Mouse (Mus musculus) forebrain, embryonic 11.5 days (tissue): ENCODE results near the gene Chchd5. TPM values are rescaled to one million over a fixed set of nuclear protein-coding genes. Genes with fewer than 3 reads are reported as not detected.

Experiments used
- ATAC-seq: fragments of 200-750 bp; cut with Nextera tagmentation; replicated peaks from 2 replicates; pipeline ENCODE4 v1.8.0; 2017; ENCODE audit warnings: moderate TSS enrichment; ENCODE audit not compliant: low FRiP score
- DNase-seq: peaks from one replicate; pipeline ENCODE4 v3.0.0-alpha.2; 2017; ENCODE audit warnings: low spot score
- H3K27ac ChIP-seq: fragments of 300-500 bp; sonication (generic); 2 replicates; pipeline ENCODE4 v1.5.1; 2014; ENCODE audit warnings: low read depth, low read length
- H3K27me3 ChIP-seq: fragments of 300-500 bp; sonication (generic); 2 replicates; pipeline ENCODE4 v1.6.1; 2014; ENCODE audit warnings: mild to moderate bottlenecking, low read length, mixed read lengths; ENCODE audit not compliant: control insufficient read depth, insufficient read depth
- H3K36me3 ChIP-seq: fragments of 300-500 bp; sonication (generic); 2 replicates; pipeline ENCODE4 v1.6.1; 2014; ENCODE audit warnings: mild to moderate bottlenecking, low read length, moderate library complexity, mixed read lengths; ENCODE audit not compliant: control insufficient read depth, insufficient read depth
- H3K4me1 ChIP-seq: fragments of 300-500 bp; sonication (generic); replicated peaks from 2 replicates; pipeline ENCODE4 v1.6.1; 2014; ENCODE audit warnings: low read length, mixed read lengths; ENCODE audit not compliant: control insufficient read depth, insufficient read depth
- H3K4me2 ChIP-seq: fragments of 300-500 bp; sonication (generic); 2 replicates; pipeline ENCODE4 v1.6.1; 2014; ENCODE audit warnings: low read depth, mild to moderate bottlenecking, low read length, moderate library complexity, mixed read lengths; ENCODE audit not compliant: severe bottlenecking
- H3K4me3 ChIP-seq: fragments of 300-500 bp; sonication (generic); 2 replicates; pipeline ENCODE4 v1.5.1; 2014; ENCODE audit warnings: low read depth, low read length
- H3K9ac ChIP-seq: fragments of 300-500 bp; sonication (generic); 2 replicates; pipeline ENCODE4 v1.6.1; 2014; ENCODE audit warnings: low read length
- H3K9me3 ChIP-seq: fragments of 300-500 bp; sonication (generic); 2 replicates; pipeline ENCODE4 v1.6.1; 2016; ENCODE audit warnings: low read length, mixed read lengths; ENCODE audit not compliant: control insufficient read depth
- WGBS: fragments of 180-500 bp; shearing (Covaris S2); extraction: QIAGEN DNeasy Blood & Tissue Kit; methylation state at CpG from one replicate; pipeline ENCODE4 v1.1.7; 2014; 5-methylcytosine and 5-hydroxymethylcytosine counted together
- polyA plus RNA-seq: library from polyadenylated mRNA; unstranded; fragments of >200 nt; fragmentation: Nextera tagmentation; extraction: Ambion mirVana; gene quantifications from 2 replicates; pipeline ENCODE4 v1.2.1, GENCODE M21; 2014

Gene Chchd5
- polyA plus RNA-seq, 1 experiment from 2014 or later, result 24.5 TPM

GRCm38 (mm10) chr2:129100784-129101310 lies 28.7 kb upstream of the Chchd5 start, which contains the start of gene Polr1b:
Polr1b (plus strand) TSS chr2:129100995.
- Histone ChIP-seq H3K27me3 (no peaks in the 10 kb centered on the region), H3K4me2 (peak within 1 kb of the TSS; percentile 74), H3K27ac (no peak within 1 kb of the TSS), H3K36me3 (peaks cover 2% of the 10 kb centered on the region), H3K9ac (peak within 1 kb of the TSS; percentile 77), H3K4me1 (no peaks in the 10 kb centered on the region), H3K4me3 (peak within 1 kb of the TSS; percentile 73), H3K9me3 (no peaks in the 10 kb centered on the region)
- peak; percentile 99 for ATAC-seq
- WGBS, result 0% methylated on average over 35 of the region's 35 CpGs
- peak; percentile 94 for DNase-seq

GRCm38 (mm10) chr2:129112924-129113323 lies 16.6 kb upstream of the Chchd5 start:
- Histone ChIP-seq H3K4me2 (no peak overlapping the region), H3K27ac (no peak overlapping the region), H3K9ac (no peak overlapping the region), H3K36me3 (peaks cover 8% of the 10 kb centered on the region; the same call in 1 of the 2 replicates), H3K4me3 (no peak overlapping the region), H3K27me3 (no peaks in the 10 kb centered on the region), H3K9me3 (no peaks in the 10 kb centered on the region), H3K4me1 (no peaks in the 10 kb centered on the region)
- DNase-seq, result no peak
- WGBS, result 95% methylated on average over 5 of the region's 5 CpGs
- ATAC-seq, result no peak

DNA sequence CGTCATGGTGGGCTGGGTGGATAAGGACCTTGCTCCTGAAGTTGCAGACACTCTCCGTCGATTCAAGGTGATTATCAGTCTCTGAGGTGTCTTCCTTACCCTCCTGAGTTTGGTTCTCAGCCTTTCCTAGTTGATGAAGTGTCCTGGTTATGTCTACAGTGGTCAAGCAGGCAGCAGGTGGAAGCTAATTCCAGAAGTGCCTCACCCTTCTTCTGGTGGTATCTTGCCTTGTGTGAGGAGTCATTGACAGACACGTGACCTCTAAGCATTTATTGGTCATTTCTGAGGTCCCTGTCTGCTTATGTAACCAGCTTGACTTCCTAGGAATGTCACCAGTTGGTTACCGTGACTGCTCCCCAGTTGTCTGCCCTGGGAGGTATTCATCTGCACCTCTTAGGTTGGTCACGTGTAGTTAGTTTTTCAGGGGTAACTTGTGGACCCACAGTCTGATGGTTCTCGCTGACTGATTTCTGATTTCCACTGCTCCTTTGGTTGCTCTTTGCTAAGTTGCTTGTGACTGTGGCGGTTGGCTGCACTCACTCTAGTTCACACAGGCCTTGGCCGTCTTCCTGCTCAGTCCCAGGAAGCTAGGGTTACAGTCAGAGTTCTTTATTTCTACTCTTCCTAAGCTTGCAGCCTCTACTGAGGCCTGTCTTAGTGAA lies 13.7 kb upstream of the Chchd5 start:
- ATAC-seq, result no peak
- H3K36me3 ChIP-seq, result peaks cover 10% of the 10 kb centered on the region; the same call in 1 of the 2 replicates

DNA sequence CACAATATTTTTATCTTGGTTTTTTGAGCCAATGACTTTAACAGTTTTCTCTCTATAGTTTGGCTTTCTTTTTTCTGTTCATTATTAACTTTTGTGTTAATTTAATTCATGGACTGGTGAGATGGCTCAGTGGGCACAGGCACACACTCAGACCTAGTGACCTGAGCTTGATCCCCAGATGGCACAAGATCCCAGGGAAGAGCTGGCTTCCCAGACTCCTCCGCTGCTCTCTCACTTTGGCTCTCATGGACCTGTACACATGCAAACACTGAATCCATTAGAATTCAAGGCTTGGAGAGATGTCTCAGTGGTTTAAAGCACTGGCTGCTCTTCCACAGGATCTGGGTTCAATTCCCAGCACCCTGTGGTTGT lies 13.1 kb upstream of the Chchd5 start:
- H3K9me3 ChIP-seq, result no peaks in the 10 kb centered on the region
- H3K36me3 ChIP-seq, result peaks cover 10% of the 10 kb centered on the region; the same call in 1 of the 2 replicates
- 96% methylated on average over 1 of the region's 1 CpGs for WGBS
- no peaks in the 10 kb centered on the region for H3K27me3 ChIP-seq
- ATAC-seq, result no peak
- no peak overlapping the region for H3K27ac ChIP-seq
- DNase-seq, result no peak
- no peak overlapping the region for H3K4me3 ChIP-seq
- H3K4me2 ChIP-seq, result no peak overlapping the region
- no peaks in the 10 kb centered on the region for H3K4me1 ChIP-seq
- no peak overlapping the region for H3K9ac ChIP-seq

More for the DNA sequence above, 13.7 kb upstream of the Chchd5 start:
- Histone ChIP-seq H3K9ac (no peak overlapping the region), H3K27ac (no peak overlapping the region), H3K4me3 (no peak overlapping the region), H3K27me3 (no peaks in the 10 kb centered on the region), H3K4me2 (no peak overlapping the region), H3K9me3 (no peaks in the 10 kb centered on the region), H3K4me1 (no peaks in the 10 kb centered on the region)
- no peak for DNase-seq
- WGBS, result 93% methylated on average over 9 of the region's 9 CpGs

- Histone ChIP-seq H3K36me3 (peaks cover 10% of the 10 kb centered on the region; the same call in 1 of the 2 replicates), H3K27ac (no peak overlapping the region), H3K9me3 (no peaks in the 10 kb centered on the region), H3K4me2 (no peak overlapping the region), H3K27me3 (no peaks in the 10 kb centered on the region), H3K4me1 (no peaks in the 10 kb centered on the region), H3K9ac (no peak overlapping the region), H3K4me3 (no peak overlapping the region)
- DNase-seq, result no peak
- 96% methylated on average over 12 of the region's 12 CpGs for WGBS
- ATAC-seq, result no peak
These were observed 11.4 kb upstream of the Chchd5 start for GRCm38 (mm10) chr2:129118061-129118460.

- peaks cover 4% of the 10 kb centered on the region; the same call in 1 of the 2 replicates for H3K36me3 ChIP-seq
- no peak overlapping the region for H3K27ac ChIP-seq
- no peaks in the 10 kb centered on the region for H3K4me1 ChIP-seq
- no peaks in the 10 kb centered on the region for H3K27me3 ChIP-seq
- ATAC-seq (no peak), DNase-seq (no peak)
- no peak overlapping the region for H3K4me3 ChIP-seq
- WGBS, result 95% methylated on average over 8 of the region's 8 CpGs
- H3K9me3 ChIP-seq, result no peaks in the 10 kb centered on the region
- no peak overlapping the region for H3K9ac ChIP-seq
- H3K4me2 ChIP-seq, result no peak overlapping the region
These were observed 7.5 kb upstream of the Chchd5 start for GRCm38 (mm10) chr2:129121986-129122385.

- Histone ChIP-seq H3K4me1 (peaks cover 3% of the 10 kb centered on the region; the same call in 1 of the 2 replicates), H3K9ac (peak overlapping the region; percentile 64), H3K4me2 (peak overlapping the region; percentile 76), H3K9me3 (no peaks in the 10 kb centered on the region), H3K36me3 (peaks cover 14% of the 10 kb centered on the region), H3K27ac (peak overlapping the region; percentile 60), H3K27me3 (no peaks in the 10 kb centered on the region), H3K4me3 (peak overlapping the region; percentile 60)
- WGBS, result 42% methylated on average over 18 of the region's 18 CpGs
- peak; percentile 47 for ATAC-seq
- DNase-seq, result no peak
These were observed 566 bp downstream of the Chchd5 start for GRCm38 (mm10) chr2:129129987-129130545.

- Histone ChIP-seq H3K27ac (no peak overlapping the region), H3K9ac (no peak overlapping the region), H3K9me3 (no peaks in the 10 kb centered on the region), H3K4me2 (no peak overlapping the region; the same call in 1 of the 2 replicates), H3K36me3 (peaks cover 14% of the 10 kb centered on the region), H3K27me3 (no peaks in the 10 kb centered on the region), H3K4me1 (peaks cover 3% of the 10 kb centered on the region; the same call in 1 of the 2 replicates), H3K4me3 (peak overlapping the region; percentile 60; the same call in 1 of the 2 replicates)
- DNase-seq (no peak), ATAC-seq (no peak)
- WGBS, result 98% methylated on average over 2 of the region's 2 CpGs
These were observed 1.3 kb downstream of the Chchd5 start for GRCm38 (mm10) chr2:129130776-129131175.
